Mouse (Mus musculus): ENCODE measurements at regions not wholly inside any gene's neighbourhood (a gene's known extent, or its start where the extent isn't known, plus 50 kb on each side); places are given as distances from the start of the nearest gene placed in this dataset.

DNA sequence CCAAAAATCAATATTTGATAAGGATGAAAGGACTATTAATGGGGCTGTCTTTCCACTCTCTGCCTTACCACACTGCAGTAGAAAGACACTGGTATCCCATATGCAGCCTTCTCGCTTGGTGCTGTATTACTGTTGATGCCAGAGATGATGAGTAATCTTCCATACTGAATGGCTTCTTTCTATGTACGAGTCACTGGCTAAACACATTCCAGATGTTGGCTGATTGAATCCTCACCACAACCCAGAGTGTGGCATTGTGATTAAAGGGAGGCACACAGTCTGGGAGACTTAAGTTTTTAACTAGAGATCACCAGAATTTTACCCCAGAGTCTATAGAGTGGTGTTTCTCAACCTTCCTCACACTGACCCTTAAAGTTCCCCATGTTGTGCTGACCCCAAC lies 84.9 kb upstream of the Ank start:
- TF ChIP-seq TAL1 (conservative IDR thresholded peaks at IDR 0.05; ENCODE audit: low read depth, low read length), result no peak
- TF ChIP-seq CTCF (IDR thresholded peaks at IDR 0.05; ENCODE audit: low read depth, low read length), result no peak
- no peak for TF ChIP-seq POLR2AphosphoS5 (IDR thresholded peaks at IDR 0.05; ENCODE audit: insufficient replicate concordance, low read depth, low read length)
- TF ChIP-seq GATA1 (IDR thresholded peaks at IDR 0.05; ENCODE audit: borderline replicate concordance, low read length), result no peak
- no peak for TF ChIP-seq GATA2 (IDR thresholded peaks at IDR 0.05; ENCODE audit: borderline replicate concordance, low read depth, low read length)

Data from G1E (cell line).